Comparison of ENCODE assay signal across 8 mouse cellular contexts in genomic region chr4:10912611-10913301, GRCm38 (mm10). TPM values are rescaled to one million over a fixed set of nuclear protein-coding genes. Genes with fewer than 3 reads are reported as not detected.
A peak's percentile ranks its signal among the peaks of the same experiment; 100 is the strongest.
DNase-seq lines count a peak whose midpoint lies in the region; ATAC-seq and TF ChIP-seq lines count a peak whose summit lies in the region.

No protein-coding gene starts in this region.

- peak; percentile 95 for DNase-seq in ZHBTc4 (ENCODE audit: low read depth, low spot score)
- peak; percentile 81 to 89 for DNase-seq in cerebellum, postnatal 36 days
- peak; percentile 88 for DNase-seq in gastrocnemius, adult 18-20 months (ENCODE audit: low spot score)
- peak; percentile 93 for DNase-seq in induced T-regulatory cell, adult 2 months (ENCODE audit: low read depth)
- peak; percentile 87 to 92 for DNase-seq in left cerebral cortex, adult 2 months (ENCODE audit: extremely low spot score in 1 of 2, low spot score in 2 of 2)
- peak; percentile 82 for DNase-seq in right cerebral cortex, postnatal 25 days
- peak; percentile 88 for DNase-seq in urinary bladder, postnatal 25 days (ENCODE audit: low spot score)

- no peak overlapping the region for H3K4me3 ChIP-seq in left cerebral cortex, adult 2 months

- ATAC-seq in megakaryocyte-erythroid progenitor cell, adult 5-6 weeks (replicated peaks; ENCODE audit: low FRiP score, low TSS enrichment, poor library complexity, severe bottlenecking), result peak; percentile 67

- intact Hi-C loops in left cerebral cortex, adult 2 months (cut with DNase I), result loop anchor here (1.0 to 10.0 kb wide), 5 partner anchors 115 to 542 kb away; no protein-coding TSS in a partner anchor

- peak; percentile 88 for TF ChIP-seq CTCF in left cerebral cortex, adult 2 months (IDR thresholded peaks at IDR 0.05)

- no peak overlapping the region for H3K27ac ChIP-seq in left cerebral cortex, adult 2 months

RNA-seq across cellular contexts. Expression of gene 2610301B20Rik, which starts 38.5 kb away (rescaled TPM):
- total RNA-seq in gastrocnemius, adult 18-20 months (2021), result 1 to 10 TPM; 3.3 to 4.3 TPM
- total RNA-seq in left cerebral cortex, adult 2 months (2021), result 10 to 100 TPM; 31.6 to 37.1 TPM
- total RNA-seq in megakaryocyte-erythroid progenitor cell, adult 5-6 weeks (2014; fragmentation: Nextera tagmentation), result 22.9 and 23.3 TPM in 2 replicates
- total RNA-seq in megakaryocyte-erythroid progenitor cell, adult 5-6 weeks (2017), result 7.7 and 20.8 TPM in 2 replicates
